Mouse (Mus musculus) intestine, embryonic 16.5 days (tissue): ENCODE measurements around the gene Hexim1. TPM values are rescaled to one million over a fixed set of nuclear protein-coding genes. Genes with fewer than 3 reads are reported as not detected.

Experiments
- ATAC-seq: fragments of 200-750 bp; cut with Nextera tagmentation; 2 replicates; pipeline ENCODE4 v1.8.0; 2017; ENCODE audit warnings: moderate TSS enrichment, moderate library complexity
- H3K27ac ChIP-seq: fragments of 300-500 bp; sonication (generic); 2 replicates; pipeline ENCODE4 v1.5.1; 2014; ENCODE audit warnings: mild to moderate bottlenecking, low read length
- H3K27me3 ChIP-seq: fragments of 300-500 bp; sonication (generic); replicated peaks from 2 replicates; pipeline ENCODE4 v1.6.1; 2014; ENCODE audit warnings: low read length, control low read depth, mixed read lengths; ENCODE audit not compliant: control insufficient read depth, insufficient read depth
- H3K36me3 ChIP-seq: fragments of 300-500 bp; sonication (generic); 2 replicates; pipeline ENCODE4 v1.6.1; 2014; ENCODE audit warnings: low read length, control low read depth; ENCODE audit not compliant: control insufficient read depth, insufficient read depth
- H3K4me1 ChIP-seq: fragments of 300-500 bp; sonication (generic); 2 replicates; pipeline ENCODE4 v1.6.1; 2014; ENCODE audit warnings: low read length, control low read depth, mixed read lengths; ENCODE audit not compliant: control insufficient read depth, insufficient read depth
- H3K4me2 ChIP-seq: fragments of 300-500 bp; sonication (generic); 2 replicates; pipeline ENCODE4 v1.6.1; 2014; ENCODE audit warnings: low read depth, low read length, control low read depth
- H3K4me3 ChIP-seq: fragments of 300-500 bp; sonication (generic); 2 replicates; pipeline ENCODE4 v1.5.1; 2014; ENCODE audit warnings: mild to moderate bottlenecking, low read length
- H3K9ac ChIP-seq: fragments of 300-500 bp; sonication (generic); 2 replicates; pipeline ENCODE4 v1.6.1; 2014; ENCODE audit warnings: low read depth, low read length
- H3K9me3 ChIP-seq: fragments of 300-500 bp; sonication (generic); 2 replicates; pipeline ENCODE4 v1.6.1; 2016; ENCODE audit warnings: low read length, control low read depth; ENCODE audit not compliant: control insufficient read depth
- WGBS: fragments of 180-500 bp; shearing (Covaris S2); extraction: QIAGEN DNeasy Blood & Tissue Kit; methylation state at CpG from one replicate; pipeline ENCODE4 v1.1.7; 2014; 5-methylcytosine and 5-hydroxymethylcytosine counted together
- polyA plus RNA-seq: library from polyadenylated mRNA; unstranded; fragments of >200 nt; fragmentation: Nextera tagmentation; extraction: Ambion mirVana; gene quantifications from 2 replicates; pipeline ENCODE4 v1.2.1, GENCODE M21; 2015

Hexim1 gene
- polyA plus RNA-seq, 1 experiment from 2014 or later = 4.6 TPM

GRCm38 (mm10) chr11:103141101-103141943, 25.3 kb downstream of the Hexim1 start:
- 9% methylated on average over 11 of the region's 11 CpGs for WGBS
- H3K4me3 ChIP-seq = peak overlapping the region; percentile 15; the same call in 1 of the 2 replicates
- peaks cover 49% of the 10 kb centered on the region for H3K4me1 ChIP-seq

GRCm38 (mm10) chr11:103141944-103142255, 25.9 kb downstream of the Hexim1 start:
- peak; percentile 15; the same call in 1 of the 2 replicates for ATAC-seq
- peak overlapping the region; percentile 98 for H3K27ac ChIP-seq
- peak overlapping the region; percentile 15; the same call in 1 of the 2 replicates for H3K4me3 ChIP-seq
- H3K4me2 ChIP-seq = peak overlapping the region; percentile 31
- peaks cover 49% of the 10 kb centered on the region for H3K4me1 ChIP-seq
- no peaks in the 10 kb centered on the region for H3K27me3 ChIP-seq
- H3K9me3 ChIP-seq = no peaks in the 10 kb centered on the region
- H3K36me3 ChIP-seq = no peaks in the 10 kb centered on the region; the same call in 1 of the 2 replicates
- 45% methylated on average over 1 of the region's 1 CpGs for WGBS
- H3K9ac ChIP-seq = peak overlapping the region; percentile 54

More at GRCm38 (mm10) chr11:103141101-103141943, 25.3 kb downstream of the Hexim1 start:
- H3K9ac ChIP-seq = peak overlapping the region; percentile 62
- peak overlapping the region; percentile 98 for H3K27ac ChIP-seq
- H3K9me3 ChIP-seq = no peaks in the 10 kb centered on the region
- no peaks in the 10 kb centered on the region for H3K27me3 ChIP-seq
- H3K4me2 ChIP-seq = peak overlapping the region; percentile 31
- ATAC-seq = peak; percentile 90
- H3K36me3 ChIP-seq = no peaks in the 10 kb centered on the region; the same call in 1 of the 2 replicates

- Histone ChIP-seq H3K9me3 (no peaks in the 10 kb centered on the region), H3K9ac (peak overlapping the region; percentile 54), H3K4me1 (peaks cover 53% of the 10 kb centered on the region), H3K4me2 (peak overlapping the region; percentile 31), H3K27ac (peak overlapping the region; percentile 98), H3K4me3 (peak overlapping the region; percentile 10), H3K36me3 (no peaks in the 10 kb centered on the region; the same call in 1 of the 2 replicates), H3K27me3 (no peaks in the 10 kb centered on the region)
- peak; percentile 25 for ATAC-seq
- WGBS = 25% methylated on average over 8 of the region's 8 CpGs
These were observed 26.6 kb downstream of the Hexim1 start for GRCm38 (mm10) chr11:103142441-103143182.

- ATAC-seq = peak; percentile 17
- H3K27ac ChIP-seq = peak overlapping the region; percentile 35
- no peak overlapping the region for H3K4me3 ChIP-seq
- no peak overlapping the region for H3K4me2 ChIP-seq
- 44% methylated on average over 12 of the region's 12 CpGs for WGBS
- peaks cover 54% of the 10 kb centered on the region for H3K4me1 ChIP-seq
- H3K9ac ChIP-seq = 0 out of 2 replicates have a peak overlapping the region, but pooled peaks have one; percentile 6
- H3K36me3 ChIP-seq = no peaks in the 10 kb centered on the region
- no peaks in the 10 kb centered on the region for H3K9me3 ChIP-seq
- no peaks in the 10 kb centered on the region for H3K27me3 ChIP-seq
These were observed 28.6 kb downstream of the Hexim1 start for GRCm38 (mm10) chr11:103144309-103145285.

GRCm38 (mm10) chr11:103146386-103146785, 30.4 kb downstream of the Hexim1 start:
- Histone ChIP-seq H3K27ac (no peak overlapping the region), H3K4me1 (peaks cover 38% of the 10 kb centered on the region), H3K27me3 (no peaks in the 10 kb centered on the region), H3K9me3 (no peaks in the 10 kb centered on the region), H3K36me3 (no peaks in the 10 kb centered on the region), H3K4me3 (no peak overlapping the region), H3K4me2 (no peak overlapping the region), H3K9ac (no peak overlapping the region)
- WGBS = 87% methylated on average over 4 of the region's 4 CpGs
- no peak for ATAC-seq

GRCm38 (mm10) chr11:103147766-103148165, 31.7 kb downstream of the Hexim1 start:
- peaks cover 26% of the 10 kb centered on the region for H3K4me1 ChIP-seq
- 0 out of 2 replicates have a peak overlapping the region, but pooled peaks have one; percentile 15 for H3K27ac ChIP-seq
- H3K27me3 ChIP-seq = no peaks in the 10 kb centered on the region
- no peak for ATAC-seq
- H3K9ac ChIP-seq = no peak overlapping the region
- no peak overlapping the region for H3K4me2 ChIP-seq
- no peak overlapping the region for H3K4me3 ChIP-seq
- WGBS = 65% methylated on average over 4 of the region's 4 CpGs
- H3K36me3 ChIP-seq = no peaks in the 10 kb centered on the region
- no peaks in the 10 kb centered on the region for H3K9me3 ChIP-seq

GRCm38 (mm10) chr11:103149771-103150170, 33.7 kb downstream of the Hexim1 start:
- Histone ChIP-seq H3K9ac (no peak overlapping the region), H3K27ac (no peak overlapping the region), H3K4me3 (no peak overlapping the region), H3K27me3 (no peaks in the 10 kb centered on the region), H3K4me1 (peaks cover 12% of the 10 kb centered on the region), H3K9me3 (no peaks in the 10 kb centered on the region), H3K36me3 (no peaks in the 10 kb centered on the region), H3K4me2 (no peak overlapping the region)
- WGBS = 94% methylated on average over 4 of the region's 4 CpGs
- ATAC-seq = no peak

- peak overlapping the region; percentile 38; the same call in 1 of the 2 replicates for H3K9ac ChIP-seq
- H3K27me3 ChIP-seq = no peaks in the 10 kb centered on the region
- H3K4me1 ChIP-seq = peaks cover 5% of the 10 kb centered on the region
- peak; percentile 97 for ATAC-seq
- peak overlapping the region; percentile 43 for H3K4me3 ChIP-seq
- no peaks in the 10 kb centered on the region for H3K9me3 ChIP-seq
- no peaks in the 10 kb centered on the region for H3K36me3 ChIP-seq
- H3K4me2 ChIP-seq = peak overlapping the region; percentile 74
- 2% methylated on average over 25 of the region's 25 CpGs for WGBS
- H3K27ac ChIP-seq = peak overlapping the region; percentile 17; the same call in 1 of the 2 replicates
These were observed 42.8 kb downstream of the Hexim1 start for GRCm38 (mm10) chr11:103158621-103159478.
